Mouse (Mus musculus) lung, postnatal 0 days (tissue): ENCODE measurements around the gene Poglut1. TPM values are rescaled to one million over a fixed set of nuclear protein-coding genes. Genes with fewer than 3 reads are reported as not detected.
"Not testable (repeated sequence)": the region's sequence is repeated elsewhere in the genome, so short reads cannot be mapped to it uniquely, and the experiment has no call there.

ENCODE experiments used
- ATAC-seq: fragments of 200-750 bp; cut with Nextera tagmentation; 2 replicates; pipeline ENCODE4 v1.8.0; 2017; ENCODE audit warnings: moderate library complexity
- DNase-seq: peaks from one replicate; pipeline ENCODE4 v3.0.0-alpha.2; 2016; ENCODE audit warnings: low spot score
- H3K27ac ChIP-seq: fragments of 300-500 bp; sonication (generic); 2 replicates; pipeline ENCODE4 v1.5.1; 2014; ENCODE audit warnings: antibody characterized with exemption, mild to moderate bottlenecking, low read length, mixed read lengths
- H3K27me3 ChIP-seq: fragments of 300-500 bp; sonication (generic); replicated peaks from 2 replicates; pipeline ENCODE4 v1.6.1; 2014; ENCODE audit warnings: low read length, mixed read lengths; ENCODE audit not compliant: insufficient read depth
- H3K36me3 ChIP-seq: fragments of 300-500 bp; sonication (generic); 2 replicates; pipeline ENCODE4 v1.6.1; 2014; ENCODE audit warnings: low read length, mixed read lengths; ENCODE audit not compliant: insufficient read depth
- H3K4me1 ChIP-seq: fragments of 300-500 bp; sonication (generic); 2 replicates; pipeline ENCODE4 v1.6.1; 2014; ENCODE audit warnings: antibody characterized with exemption, low read depth, low read length, mixed read lengths; ENCODE audit not compliant: insufficient read depth
- H3K4me2 ChIP-seq: fragments of 300-500 bp; sonication (generic); replicated peaks from 2 replicates; pipeline ENCODE4 v1.6.1; 2014; ENCODE audit warnings: low read depth, mild to moderate bottlenecking, low read length, moderate library complexity, mixed read lengths
- H3K4me3 ChIP-seq: fragments of 300-500 bp; sonication (generic); 2 replicates; pipeline ENCODE4 v1.5.1; 2014; ENCODE audit warnings: low read depth, low read length
- H3K9ac ChIP-seq: fragments of 300-500 bp; sonication (generic); replicated peaks from 2 replicates; pipeline ENCODE4 v1.6.1; 2014; ENCODE audit warnings: low read depth, mild to moderate bottlenecking
- H3K9me3 ChIP-seq: fragments of 300-500 bp; sonication (generic); 2 replicates; pipeline ENCODE4 v1.6.1; 2016; ENCODE audit warnings: low read length, mixed read lengths
- CTCF ChIP-seq: IDR thresholded peaks from 2 replicates; pipeline ENCODE4 v1.5.1; 2016; ENCODE audit warnings: antibody characterized with exemption, mild to moderate bottlenecking
- EP300 ChIP-seq: IDR thresholded peaks from 2 replicates; pipeline ENCODE4 v1.6.1; 2016; ENCODE audit warnings: antibody characterized with exemption, mild to moderate bottlenecking, control low read depth
- WGBS: fragments of 180-500 bp; shearing (Covaris S2); extraction: QIAGEN DNeasy Blood & Tissue Kit; methylation state at CpG from one replicate; pipeline ENCODE4 v1.1.7; 2014; 5-methylcytosine and 5-hydroxymethylcytosine counted together
- polyA plus RNA-seq: library from polyadenylated mRNA; unstranded; fragments of >200 nt; fragmentation: Nextera tagmentation; extraction: Ambion mirVana; gene quantifications from 2 replicates; pipeline ENCODE4 v1.2.1, GENCODE M21; 2015

Poglut1 gene
- polyA plus RNA-seq, 1 experiment from 2014 or later, result 19.4 TPM

- no peak for TF ChIP-seq CTCF
- no peaks in the 10 kb centered on the region for H3K4me1 ChIP-seq
- ATAC-seq (no peak), DNase-seq (no peak)
- no peak overlapping the region for H3K27ac ChIP-seq
- H3K4me2 ChIP-seq, result no peak overlapping the region
- H3K36me3 ChIP-seq, result no peaks in the 10 kb centered on the region
- no peak overlapping the region for H3K9ac ChIP-seq
- no peak overlapping the region for H3K4me3 ChIP-seq
- H3K27me3 ChIP-seq, result no peaks in the 10 kb centered on the region
- 93% methylated on average over 3 of the region's 3 CpGs for WGBS
- no peaks in the 10 kb centered on the region for H3K9me3 ChIP-seq
Measured at GRCm38 (mm10) chr16:38478296-38478695, 71.8 kb downstream of the Poglut1 start.

DNA sequence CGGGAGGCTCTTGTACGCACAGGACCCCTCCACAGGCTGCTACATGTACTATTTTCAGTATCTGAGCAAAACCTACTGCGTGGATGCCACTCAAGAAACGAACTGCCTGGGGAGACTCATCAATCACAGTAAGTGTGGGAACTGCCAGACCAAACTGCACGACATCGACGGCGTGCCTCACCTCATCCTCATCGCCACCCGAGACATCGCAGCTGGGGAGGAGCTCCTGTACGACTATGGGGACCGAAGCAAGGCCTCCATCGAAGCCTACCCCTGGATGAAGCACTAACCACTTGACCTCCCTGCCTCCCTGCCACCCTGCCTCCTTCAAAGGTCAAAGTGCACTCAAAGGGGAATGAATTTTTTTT, 72.8 kb downstream of the Poglut1 start:
- not testable (repeated sequence) for DNase-seq, H3K9ac ChIP-seq, H3K9me3 ChIP-seq, H3K4me1 ChIP-seq, H3K27ac ChIP-seq, H3K36me3 ChIP-seq, H3K4me3 ChIP-seq, ATAC-seq, H3K27me3 ChIP-seq
- peak overlapping the region; percentile 74 for H3K4me2 ChIP-seq
- 29% methylated on average over 14 of the region's 14 CpGs for WGBS

GRCm38 (mm10) chr16:38476312-38477240, 73.5 kb downstream of the Poglut1 start:
- H3K9ac ChIP-seq, result no peak overlapping the region
- DNase-seq (peak; percentile 43), ATAC-seq (peak; percentile 59)
- no peak overlapping the region for H3K27ac ChIP-seq
- no peak for TF ChIP-seq CTCF
- no peak for TF ChIP-seq EP300
- H3K9me3 ChIP-seq, result no peaks in the 10 kb centered on the region
- H3K36me3 ChIP-seq, result no peaks in the 10 kb centered on the region
- 6% methylated on average over 34 of the region's 34 CpGs for WGBS
- peak overlapping the region; percentile 74 for H3K4me2 ChIP-seq
- peak overlapping the region; percentile 36 for H3K4me3 ChIP-seq
- H3K27me3 ChIP-seq, result no peaks in the 10 kb centered on the region
- no peaks in the 10 kb centered on the region for H3K4me1 ChIP-seq

DNA sequence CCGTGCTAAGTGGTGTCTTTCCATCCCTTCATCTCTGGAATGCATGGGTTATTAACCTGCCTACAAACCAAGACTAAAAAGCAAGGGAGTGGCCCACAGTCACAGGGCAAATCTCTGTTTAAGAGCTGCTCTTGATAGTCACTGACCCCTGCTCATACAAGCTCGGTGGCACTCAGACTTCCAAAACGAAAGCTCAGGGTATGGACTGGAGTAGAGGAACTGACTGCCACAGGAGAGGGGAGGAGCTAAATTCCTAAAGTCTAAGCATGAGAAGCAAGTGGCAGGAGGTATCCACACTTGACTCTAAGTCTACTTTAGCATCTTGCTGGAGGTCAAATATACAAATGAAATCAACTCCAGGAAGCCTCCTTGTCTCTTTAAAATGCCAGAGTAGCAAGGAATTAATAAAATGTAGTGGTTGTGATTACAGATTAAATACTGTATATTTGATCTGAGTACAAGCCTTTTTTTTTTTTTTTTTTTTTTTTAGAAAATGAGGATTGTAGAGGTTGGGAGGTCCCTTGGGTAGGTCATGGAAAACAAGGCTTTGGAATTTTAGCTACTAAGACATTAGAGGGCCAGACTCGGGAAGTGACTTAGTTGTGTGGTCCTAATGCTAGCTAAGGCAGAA, 74.3 kb downstream of the Poglut1 start:
- WGBS, result 31% methylated on average over 4 of the region's 4 CpGs
- Histone ChIP-seq H3K27me3 (no peaks in the 10 kb centered on the region), H3K4me1 (no peaks in the 10 kb centered on the region), H3K36me3 (no peaks in the 10 kb centered on the region), H3K9ac (no peak overlapping the region), H3K4me3 (peak overlapping the region; percentile 36; the same call in 1 of the 2 replicates), H3K27ac (no peak overlapping the region), H3K9me3 (no peaks in the 10 kb centered on the region), H3K4me2 (peak overlapping the region; percentile 74)
- DNase-seq, result peak; percentile 40
- peak; percentile 56 for ATAC-seq
- TF ChIP-seq EP300 (no peak), CTCF (no peak)

Other genes starting within 250 kb of the Poglut1 start
- gene Maats1, start 208.1 kb downstream of the Poglut1 start, polyA plus RNA-seq, result 2.6 and 3.7 TPM in 2 replicates
- gene Cox17, start 203.3 kb downstream of the Poglut1 start, polyA plus RNA-seq, result 205 and 218 TPM in 2 replicates
- not detected in 2 replicates for gene Gm21987, start 203.2 kb downstream of the Poglut1 start, polyA plus RNA-seq
- 4.7 and 6.5 TPM in 2 replicates for gene Popdc2, start 188.0 kb downstream of the Poglut1 start, polyA plus RNA-seq
- 1.2 and 1.6 TPM in 2 replicates for gene Pla1a, start 117.1 kb downstream of the Poglut1 start, polyA plus RNA-seq
- 54.9 and 59.9 TPM in 2 replicates for gene Adprh, start 97.6 kb downstream of the Poglut1 start, polyA plus RNA-seq
- gene Cd80, start 94.7 kb downstream of the Poglut1 start, polyA plus RNA-seq, result 0.14 and 0.25 TPM in 2 replicates
- gene Timmdc1, start 27.6 kb downstream of the Poglut1 start, polyA plus RNA-seq, result 16.7 and 17.6 TPM in 2 replicates
- gene Tmem39a, start 8.4 kb upstream of the Poglut1 start, polyA plus RNA-seq, result 45.2 and 45.9 TPM in 2 replicates
- gene Arhgap31, start 163.0 kb upstream of the Poglut1 start, polyA plus RNA-seq, result 19.2 and 23.6 TPM in 2 replicates
- 49.0 and 50.0 TPM in 2 replicates for gene B4galt4, start 192.0 kb upstream of the Poglut1 start, polyA plus RNA-seq